Mouse (Mus musculus): ENCODE results near the gene Skap1.

GRCm38 (mm10) chr11:96560229-96560628 is 95.8 kb downstream of the Skap1 start:
- TF ChIP-seq CTCF (IDR thresholded peaks at IDR 0.05; ENCODE audit: extremely low read depth, insufficient read length, insufficient replicate concordance, low read depth, low read length) (no peak), POLR2A (IDR thresholded peaks at IDR 0.05; ENCODE audit: low read depth, low read length) (no peak)

Measured in small intestine, adult 2 months (tissue).